Mouse (Mus musculus): Measurements from ENCODE around the gene Arid2. TPM values are rescaled to one million over a fixed set of nuclear protein-coding genes. Genes with fewer than 3 reads are reported as not detected.

Gene Arid2
- total and polyA plus RNA-seq, 3 experiments: 20.3 to 31.2 (median 25.9) TPM

Other genes with a start within 250 kb of the Arid2 start
- 137 and 156 TPM in 2 replicates for gene Scaf11, start 173.3 kb downstream of the Arid2 start, total RNA-seq (2012; rRNA removed)
- gene Scaf11, start 173.3 kb downstream of the Arid2 start, polyA plus RNA-seq (2012; ENCODE audit: insufficient read depth in 1 of 2, insufficient read length in 2 of 2, low read depth in 1 of 2, low replicate concordance in 2 of 2, missing spikeins in 1 of 2): 100 to 1,000 TPM; 165 to 242 TPM

All from MEL (cell line).